Mouse (Mus musculus): ENCODE measurements around the gene Nfkb2.

- TF ChIP-seq CTCF (IDR thresholded peaks at IDR 0.05; ENCODE audit: low read depth, low read length) (no peak), POLR2A (IDR thresholded peaks at IDR 0.05; ENCODE audit: insufficient read depth, low read length) (no peak)
These were observed 39.4 kb upstream of the Nfkb2 start for GRCm38 (mm10) chr19:46264762-46265161.
